Mouse (Mus musculus) limb, embryonic 11.5 days (tissue): ENCODE results near the gene Prkg2. TPM values are rescaled to one million over a fixed set of nuclear protein-coding genes. Genes with fewer than 3 reads are reported as not detected.

Experiments used
- ATAC-seq: fragments of 200-750 bp; cut with Nextera tagmentation; 2 replicates; pipeline ENCODE4 v1.8.0; 2017; ENCODE audit warnings: low read depth; ENCODE audit not compliant: insufficient number of reproducible peaks, low FRiP score, low TSS enrichment
- DNase-seq: peaks from one replicate; pipeline ENCODE4 v3.0.0-alpha.2; 2015; ENCODE audit warnings: low spot score
- H3K27ac ChIP-seq: fragments of 300-500 bp; sonication (generic); replicated peaks from 2 replicates; pipeline ENCODE4 v1.5.1; 2014; ENCODE audit warnings: low read depth, mild to moderate bottlenecking, low read length
- H3K27me3 ChIP-seq: fragments of 300-500 bp; sonication (generic); 2 replicates; pipeline ENCODE4 v1.6.1; 2014; ENCODE audit warnings: mild to moderate bottlenecking, low read length, mixed read lengths; ENCODE audit not compliant: control insufficient read depth, insufficient read depth
- H3K36me3 ChIP-seq: fragments of 300-500 bp; sonication (generic); 2 replicates; pipeline ENCODE4 v1.6.1; 2014; ENCODE audit warnings: mild to moderate bottlenecking, low read length, moderate library complexity, mixed read lengths; ENCODE audit not compliant: control insufficient read depth, insufficient read depth
- H3K4me1 ChIP-seq: fragments of 300-500 bp; sonication (generic); 2 replicates; pipeline ENCODE4 v1.6.1; 2014; ENCODE audit warnings: low read length, mixed read lengths; ENCODE audit not compliant: control insufficient read depth, insufficient read depth
- H3K4me2 ChIP-seq: fragments of 300-500 bp; sonication (generic); 2 replicates; pipeline ENCODE4 v1.6.1; 2014; ENCODE audit warnings: low read depth, mild to moderate bottlenecking, moderate library complexity; ENCODE audit not compliant: severe bottlenecking
- H3K4me3 ChIP-seq: fragments of 300-500 bp; sonication (generic); 2 replicates; pipeline ENCODE4 v1.5.1; 2014; ENCODE audit warnings: low read depth, low read length
- H3K9ac ChIP-seq: fragments of 300-500 bp; sonication (generic); 2 replicates; pipeline ENCODE4 v1.6.1; 2014; ENCODE audit warnings: mild to moderate bottlenecking, low read length
- H3K9me3 ChIP-seq: fragments of 300-500 bp; sonication (generic); 2 replicates; pipeline ENCODE4 v1.6.1; 2016; ENCODE audit warnings: low read length; ENCODE audit not compliant: control insufficient read depth
- WGBS: fragments of 180-500 bp; shearing (Covaris S2); extraction: QIAGEN DNeasy Blood & Tissue Kit; methylation state at CpG from one replicate; pipeline ENCODE4 v1.1.7; 2014; 5-methylcytosine and 5-hydroxymethylcytosine counted together
- polyA plus RNA-seq: library from polyadenylated mRNA; unstranded; fragments of >200 nt; fragmentation: Nextera tagmentation; extraction: Ambion mirVana; gene quantifications from 2 replicates; pipeline ENCODE4 v1.2.1, GENCODE M21; 2014

The Prkg2 gene
- polyA plus RNA-seq, 1 experiment from 2014 or later = 1.7 TPM

DNA sequence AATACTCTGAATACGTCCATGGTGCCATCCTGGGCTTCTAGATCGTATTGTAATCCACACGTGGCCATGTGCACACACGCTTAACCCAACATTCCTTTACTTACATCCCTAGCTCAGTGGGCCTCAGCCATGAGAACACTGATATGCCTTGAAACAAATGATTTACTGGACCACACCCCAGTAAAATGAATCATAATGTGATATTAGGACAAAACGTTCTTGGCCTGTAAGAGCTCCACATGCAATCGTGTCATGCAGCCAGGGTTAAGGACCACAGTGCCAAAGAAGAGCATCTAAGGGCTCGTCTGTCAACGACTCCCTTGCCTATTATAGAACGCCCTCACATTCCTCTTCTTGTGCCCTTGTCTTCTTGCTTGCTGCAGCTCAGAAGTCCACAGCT lies 70.5 kb downstream of the Prkg2 start:
- H3K27me3 ChIP-seq = no peaks in the 10 kb centered on the region
- no peak overlapping the region for H3K27ac ChIP-seq
- 86% methylated on average over 9 of the region's 9 CpGs for WGBS
- no peak overlapping the region for H3K9ac ChIP-seq
- DNase-seq = no peak
- H3K9me3 ChIP-seq = no peaks in the 10 kb centered on the region
- H3K4me2 ChIP-seq = no peak overlapping the region
- H3K4me1 ChIP-seq = no peaks in the 10 kb centered on the region
- no peak overlapping the region for H3K4me3 ChIP-seq
- no peaks in the 10 kb centered on the region for H3K36me3 ChIP-seq
- no peak for ATAC-seq

DNA sequence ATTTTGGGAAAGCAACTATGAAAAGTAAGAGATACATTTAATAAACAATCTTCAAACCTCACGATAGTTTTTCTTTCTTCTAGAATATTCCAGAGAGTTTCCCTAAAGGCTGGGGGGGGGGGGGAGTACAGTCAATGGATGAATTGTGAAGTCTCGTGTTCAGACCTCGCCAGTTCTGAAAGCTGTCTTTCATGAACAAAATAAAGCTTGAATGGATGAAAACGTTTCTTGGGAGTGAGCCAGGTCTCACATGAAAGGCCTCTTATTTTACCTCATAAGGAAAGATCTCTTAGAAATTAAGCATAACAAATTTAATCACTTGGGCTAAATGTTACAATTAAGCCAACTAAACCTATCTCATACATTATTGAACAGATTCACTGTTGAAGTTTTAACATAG lies 72.0 kb downstream of the Prkg2 start:
- no peak for ATAC-seq
- Histone ChIP-seq H3K27me3 (no peaks in the 10 kb centered on the region), H3K9ac (no peak overlapping the region), H3K4me2 (no peak overlapping the region), H3K36me3 (no peaks in the 10 kb centered on the region), H3K4me1 (no peaks in the 10 kb centered on the region), H3K9me3 (no peaks in the 10 kb centered on the region), H3K4me3 (no peak overlapping the region), H3K27ac (no peak overlapping the region)
- WGBS = 78% methylated on average over 4 of the region's 4 CpGs
- no peak for DNase-seq

DNA sequence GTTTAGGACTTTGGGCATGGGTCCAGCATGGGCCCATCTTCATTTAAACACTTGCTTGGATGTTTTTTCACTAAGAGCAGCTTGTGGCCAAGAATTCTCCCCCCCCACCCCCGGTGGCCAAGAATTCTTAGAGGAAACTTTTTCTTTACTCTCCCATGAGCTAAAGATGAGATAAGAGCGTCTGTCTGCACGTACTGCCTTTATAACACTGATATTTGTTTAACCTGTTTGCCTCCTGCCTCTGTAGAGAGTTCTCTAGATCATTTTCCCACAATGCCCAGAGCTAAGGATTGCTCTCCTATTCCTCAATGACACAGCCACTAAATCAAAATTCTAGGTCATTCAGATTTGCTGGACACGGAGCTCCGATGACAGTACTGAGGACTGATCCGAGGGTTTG lies 72.8 kb downstream of the Prkg2 start:
- no peak overlapping the region for H3K9ac ChIP-seq
- no peak overlapping the region for H3K4me2 ChIP-seq
- no peak for ATAC-seq
- no peak overlapping the region for H3K4me3 ChIP-seq
- WGBS = 78% methylated on average over 6 of the region's 6 CpGs
- no peak for DNase-seq
- no peaks in the 10 kb centered on the region for H3K4me1 ChIP-seq
- no peak overlapping the region for H3K27ac ChIP-seq
- no peaks in the 10 kb centered on the region for H3K36me3 ChIP-seq
- H3K27me3 ChIP-seq = no peaks in the 10 kb centered on the region
- H3K9me3 ChIP-seq = no peaks in the 10 kb centered on the region

DNA sequence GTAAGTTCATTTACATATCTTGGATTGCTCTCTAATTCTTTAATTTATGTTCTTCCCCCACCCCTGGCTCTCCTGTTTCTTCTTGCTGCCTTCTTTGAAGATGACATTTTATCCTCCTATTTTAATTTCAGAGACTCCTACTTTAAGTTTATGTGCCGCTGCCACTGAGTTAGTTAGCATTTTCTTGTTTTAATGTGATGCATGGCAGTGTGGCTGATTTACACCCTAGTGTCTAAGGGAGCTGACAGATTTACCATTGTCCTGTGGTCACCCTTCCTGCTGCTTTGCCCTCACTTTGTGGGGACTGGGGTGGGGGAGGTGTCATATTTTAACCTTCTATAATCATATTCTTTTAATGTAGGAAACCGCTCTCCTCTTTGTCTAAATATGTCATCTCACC lies 74.7 kb downstream of the Prkg2 start:
- no peak overlapping the region for H3K27ac ChIP-seq
- H3K4me2 ChIP-seq = no peak overlapping the region
- WGBS = 34% methylated on average over 2 of the region's 2 CpGs
- H3K9ac ChIP-seq = no peak overlapping the region
- no peaks in the 10 kb centered on the region for H3K4me1 ChIP-seq
- no peaks in the 10 kb centered on the region for H3K27me3 ChIP-seq
- H3K36me3 ChIP-seq = no peaks in the 10 kb centered on the region
- no peak for DNase-seq
- H3K4me3 ChIP-seq = no peak overlapping the region
- no peak for ATAC-seq
- H3K9me3 ChIP-seq = no peaks in the 10 kb centered on the region

DNA sequence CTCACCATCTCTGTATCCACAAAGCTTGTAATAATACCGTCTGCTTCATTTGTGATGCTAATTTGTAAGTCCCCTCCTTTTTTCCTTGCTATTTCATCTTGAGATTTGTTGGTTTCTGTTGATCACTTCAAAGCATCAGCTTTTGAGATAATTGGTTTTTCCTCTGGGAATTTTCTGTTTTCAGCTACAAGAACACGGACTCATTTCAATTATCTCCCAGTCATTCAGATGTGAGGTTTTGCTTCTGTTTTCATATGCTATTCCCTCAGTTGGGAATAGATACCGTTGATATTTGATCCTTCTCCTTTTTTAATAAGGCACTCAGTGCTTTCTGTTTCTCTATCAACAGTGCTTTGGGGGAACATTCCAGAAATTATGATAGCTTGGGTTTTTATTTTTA lies 81.6 kb downstream of the Prkg2 start:
- Histone ChIP-seq H3K4me1 (no peaks in the 10 kb centered on the region), H3K27me3 (no peaks in the 10 kb centered on the region), H3K9me3 (no peaks in the 10 kb centered on the region), H3K9ac (no peak overlapping the region), H3K36me3 (no peaks in the 10 kb centered on the region), H3K27ac (no peak overlapping the region), H3K4me3 (no peak overlapping the region), H3K4me2 (no peak overlapping the region)
- no peak for ATAC-seq
- no peak for DNase-seq
- WGBS = 70% methylated on average over 3 of the region's 3 CpGs

DNA sequence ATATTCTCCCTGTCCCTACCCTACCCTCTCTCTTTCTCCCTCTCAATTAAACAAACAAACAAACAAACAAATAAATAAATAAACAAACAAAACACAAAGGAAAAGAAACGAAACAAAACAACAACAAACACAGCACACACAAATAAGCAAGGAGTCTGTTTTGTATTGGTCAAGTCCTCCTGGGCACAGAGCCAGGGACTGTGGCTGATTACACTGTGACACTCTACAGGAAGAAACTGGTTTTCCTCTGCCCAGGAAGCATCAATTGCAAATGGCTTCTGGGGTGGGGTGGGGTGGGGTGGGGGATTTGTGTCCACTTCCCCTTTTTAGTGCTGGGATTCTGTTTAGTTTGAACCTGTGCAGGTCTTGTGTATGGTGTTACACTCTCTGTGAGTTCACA lies 83.8 kb downstream of the Prkg2 start:
- WGBS = 75% methylated on average over 1 of the region's 1 CpGs
- DNase-seq = no peak

DNA sequence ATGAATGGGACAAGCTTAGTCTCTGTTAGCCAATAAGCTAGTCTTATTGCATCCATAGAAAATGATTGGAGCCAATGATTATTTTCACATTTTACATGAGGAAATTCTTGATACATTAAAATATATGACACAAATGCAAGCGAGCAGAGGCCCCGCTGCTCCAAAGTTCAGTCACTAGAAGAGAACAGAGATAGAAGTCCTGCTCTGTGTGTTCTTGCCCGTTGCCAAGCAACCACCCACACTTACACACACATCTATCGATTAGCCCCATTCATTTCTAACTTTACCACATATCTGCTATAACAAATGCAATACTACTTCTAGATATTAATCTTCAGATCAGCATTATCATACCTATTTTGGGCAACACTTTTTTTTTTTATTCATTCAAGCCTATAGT lies 85.6 kb downstream of the Prkg2 start:
- Histone ChIP-seq H3K9ac (no peak overlapping the region), H3K4me2 (no peak overlapping the region), H3K36me3 (no peaks in the 10 kb centered on the region), H3K4me1 (no peaks in the 10 kb centered on the region), H3K4me3 (no peak overlapping the region), H3K27ac (no peak overlapping the region), H3K9me3 (no peaks in the 10 kb centered on the region), H3K27me3 (no peaks in the 10 kb centered on the region)
- WGBS = 91% methylated on average over 4 of the region's 4 CpGs
- DNase-seq (no peak), ATAC-seq (no peak)

More for the DNA sequence above, 83.8 kb downstream of the Prkg2 start:
- H3K4me3 ChIP-seq = no peak overlapping the region
- no peak overlapping the region for H3K4me2 ChIP-seq
- no peaks in the 10 kb centered on the region for H3K9me3 ChIP-seq
- H3K4me1 ChIP-seq = no peaks in the 10 kb centered on the region
- no peaks in the 10 kb centered on the region for H3K27me3 ChIP-seq
- no peak overlapping the region for H3K9ac ChIP-seq
- no peaks in the 10 kb centered on the region for H3K36me3 ChIP-seq
- no peak overlapping the region for H3K27ac ChIP-seq
- ATAC-seq = no peak

DNA sequence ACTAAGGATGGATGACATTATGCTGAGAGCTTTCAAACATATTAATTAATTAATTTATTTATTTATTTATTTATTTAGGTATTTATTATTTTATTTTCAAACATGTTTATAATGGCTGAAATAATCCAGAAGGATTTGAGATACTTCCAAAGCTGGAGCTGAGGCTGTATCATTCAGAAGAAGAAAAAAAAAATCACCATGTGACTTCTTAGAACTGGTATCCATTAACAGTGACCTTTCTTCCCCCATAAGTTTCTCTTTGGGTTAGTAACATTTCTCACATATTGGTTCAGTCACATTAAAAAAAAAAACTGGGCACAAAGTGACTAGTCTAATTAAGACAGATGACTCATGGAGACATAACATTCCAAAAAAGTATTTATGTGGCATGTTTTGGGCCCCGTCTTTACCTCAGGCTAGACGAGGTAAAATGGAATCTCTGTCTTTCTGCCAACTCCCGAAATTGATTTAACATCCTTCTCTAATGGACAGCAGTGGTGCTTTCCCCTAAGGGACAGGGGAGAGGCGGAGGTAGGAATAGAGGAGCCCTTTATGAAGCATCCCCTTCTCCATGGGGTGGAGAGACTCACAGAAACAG lies 86.6 kb downstream of the Prkg2 start:
- 62% methylated on average over 4 of the region's 4 CpGs for WGBS
- Histone ChIP-seq H3K27me3 (no peaks in the 10 kb centered on the region), H3K4me3 (no peak overlapping the region), H3K9ac (no peak overlapping the region), H3K27ac (no peak overlapping the region), H3K4me1 (no peaks in the 10 kb centered on the region), H3K4me2 (no peak overlapping the region), H3K9me3 (no peaks in the 10 kb centered on the region), H3K36me3 (no peaks in the 10 kb centered on the region)
- DNase-seq (no peak), ATAC-seq (no peak)

DNA sequence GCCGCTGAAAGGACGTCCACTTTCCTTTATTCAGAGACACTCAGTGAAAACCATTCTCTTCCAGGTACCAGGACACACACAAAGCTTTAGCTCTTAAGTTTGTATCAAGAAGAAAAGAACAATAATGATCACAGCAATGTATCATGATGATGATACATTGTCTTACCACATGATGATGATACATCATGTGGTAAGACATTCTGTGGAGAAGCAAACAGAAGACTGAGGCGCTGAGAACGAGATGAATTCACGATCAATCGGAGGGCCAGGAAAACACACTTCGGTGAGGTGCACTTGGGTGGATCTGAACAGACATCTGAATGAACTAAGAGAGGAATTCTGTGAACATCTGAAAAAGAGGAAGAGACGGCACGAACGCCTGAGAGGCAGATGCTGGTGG lies 87.4 kb downstream of the Prkg2 start:
- H3K36me3 ChIP-seq = no peaks in the 10 kb centered on the region
- H3K4me2 ChIP-seq = no peak overlapping the region
- H3K4me3 ChIP-seq = no peak overlapping the region
- no peaks in the 10 kb centered on the region for H3K4me1 ChIP-seq
- no peak for ATAC-seq
- 91% methylated on average over 10 of the region's 10 CpGs for WGBS
- H3K9me3 ChIP-seq = no peaks in the 10 kb centered on the region
- no peak overlapping the region for H3K27ac ChIP-seq
- DNase-seq = no peak
- no peak overlapping the region for H3K9ac ChIP-seq
- H3K27me3 ChIP-seq = no peaks in the 10 kb centered on the region
